Mouse (Mus musculus): ENCODE results near the gene Zbtb18. TPM values are rescaled to one million over a fixed set of nuclear protein-coding genes. Genes with fewer than 3 reads are reported as not detected.

The Zbtb18 gene
- 0.41 and 0.82 TPM in 2 replicates for polyA plus RNA-seq (2015; fragmentation: Nextera tagmentation; extraction: Ambion mirVana)

- ATAC-seq (ENCODE audit: low read depth) (peak; percentile 1), DNase-seq (peak; percentile 29)
- Histone ChIP-seq H3K27me3 (no peaks in the 10 kb centered on the region), H3K27ac (peak within 1 kb of the TSS; percentile 95), H3K4me1 (replicated peaks) (peaks cover 35% of the 10 kb centered on the region), H3K9me3 (replicated peaks) (no peaks in the 10 kb centered on the region), H3K4me2 (peak within 1 kb of the TSS; percentile 95), H3K4me3 (replicated peaks) (peak within 1 kb of the TSS; percentile 86), H3K36me3 (peaks cover 5% of the 10 kb centered on the region), H3K9ac (peak within 1 kb of the TSS; percentile 90)
- WGBS (ENCODE audit: insufficient replicate concordance): under 1% methylated on average over 41 of the region's 106 CpGs
These were observed at the start of gene Zbtb18 for GRCm38 (mm10) chr1:177442196-177442808. Gene Zbtb18 (plus strand): TSS chr1:177442351.

- no peaks in the 10 kb centered on the region for H3K27me3 ChIP-seq
- DNase-seq (no peak), ATAC-seq (ENCODE audit: low read depth) (no peak)
- no peaks in the 10 kb centered on the region for H3K9me3 ChIP-seq (replicated peaks)
- H3K9ac ChIP-seq: no peak overlapping the region
- 54% methylated on average over 1 of the region's 1 CpGs for WGBS (ENCODE audit: insufficient replicate concordance)
- H3K27ac ChIP-seq: no peak overlapping the region
- H3K4me3 ChIP-seq (replicated peaks): no peak overlapping the region
- no peak overlapping the region for H3K4me2 ChIP-seq
- no peaks in the 10 kb centered on the region for H3K4me1 ChIP-seq (replicated peaks)
- H3K36me3 ChIP-seq: no peaks in the 10 kb centered on the region
These were observed 44.7 kb upstream of the Zbtb18 start for GRCm38 (mm10) chr1:177397455-177397854.

GRCm38 (mm10) chr1:177405170-177405569, 37.0 kb upstream of the Zbtb18 start:
- no peak for DNase-seq
- H3K4me1 ChIP-seq (replicated peaks): no peaks in the 10 kb centered on the region
- H3K9ac ChIP-seq: no peak overlapping the region
- no peak overlapping the region for H3K27ac ChIP-seq
- ATAC-seq (ENCODE audit: low read depth): no peak
- WGBS (ENCODE audit: insufficient replicate concordance): 43% methylated on average over 6 of the region's 6 CpGs
- H3K36me3 ChIP-seq: no peaks in the 10 kb centered on the region
- H3K27me3 ChIP-seq: no peaks in the 10 kb centered on the region
- H3K4me3 ChIP-seq (replicated peaks): no peak overlapping the region
- no peaks in the 10 kb centered on the region for H3K9me3 ChIP-seq (replicated peaks)
- H3K4me2 ChIP-seq: no peak overlapping the region

DNA sequence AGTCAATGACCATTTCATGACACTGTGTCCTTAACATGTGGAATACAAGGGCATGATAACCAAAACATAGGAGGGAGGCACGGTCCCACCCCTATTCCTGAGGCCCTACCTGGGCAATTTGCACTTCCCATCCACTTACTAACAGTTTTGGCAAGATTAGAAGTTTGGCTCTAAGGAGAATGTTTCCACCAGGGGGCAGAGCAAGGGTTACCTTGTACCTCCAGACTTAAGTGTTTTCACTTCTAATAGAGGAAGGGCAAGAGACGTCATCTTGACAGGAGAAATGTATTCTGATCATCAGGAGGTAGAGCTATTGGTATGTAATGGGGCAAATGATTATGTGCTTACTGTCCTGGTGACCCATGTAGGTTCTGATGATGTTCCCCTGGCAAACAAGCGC, 33.5 kb upstream of the Zbtb18 start:
- Histone ChIP-seq H3K9me3 (replicated peaks) (no peaks in the 10 kb centered on the region), H3K27ac (no peak overlapping the region), H3K27me3 (no peaks in the 10 kb centered on the region), H3K4me3 (replicated peaks) (no peak overlapping the region), H3K36me3 (no peaks in the 10 kb centered on the region), H3K4me1 (replicated peaks) (no peaks in the 10 kb centered on the region), H3K4me2 (no peak overlapping the region), H3K9ac (no peak overlapping the region)
- DNase-seq: no peak
- WGBS (ENCODE audit: insufficient replicate concordance): 44% methylated on average over 3 of the region's 3 CpGs
- ATAC-seq (ENCODE audit: low read depth): no peak

GRCm38 (mm10) chr1:177410769-177411348, 31.3 kb upstream of the Zbtb18 start:
- Histone ChIP-seq H3K4me2 (no peak overlapping the region), H3K9ac (no peak overlapping the region), H3K27me3 (no peaks in the 10 kb centered on the region), H3K36me3 (no peaks in the 10 kb centered on the region), H3K4me1 (replicated peaks) (no peaks in the 10 kb centered on the region), H3K27ac (no peak overlapping the region), H3K4me3 (replicated peaks) (no peak overlapping the region), H3K9me3 (replicated peaks) (no peaks in the 10 kb centered on the region)
- 73% methylated on average over 7 of the region's 7 CpGs for WGBS (ENCODE audit: insufficient replicate concordance)
- ATAC-seq (ENCODE audit: low read depth) (no peak), DNase-seq (no peak)

DNA sequence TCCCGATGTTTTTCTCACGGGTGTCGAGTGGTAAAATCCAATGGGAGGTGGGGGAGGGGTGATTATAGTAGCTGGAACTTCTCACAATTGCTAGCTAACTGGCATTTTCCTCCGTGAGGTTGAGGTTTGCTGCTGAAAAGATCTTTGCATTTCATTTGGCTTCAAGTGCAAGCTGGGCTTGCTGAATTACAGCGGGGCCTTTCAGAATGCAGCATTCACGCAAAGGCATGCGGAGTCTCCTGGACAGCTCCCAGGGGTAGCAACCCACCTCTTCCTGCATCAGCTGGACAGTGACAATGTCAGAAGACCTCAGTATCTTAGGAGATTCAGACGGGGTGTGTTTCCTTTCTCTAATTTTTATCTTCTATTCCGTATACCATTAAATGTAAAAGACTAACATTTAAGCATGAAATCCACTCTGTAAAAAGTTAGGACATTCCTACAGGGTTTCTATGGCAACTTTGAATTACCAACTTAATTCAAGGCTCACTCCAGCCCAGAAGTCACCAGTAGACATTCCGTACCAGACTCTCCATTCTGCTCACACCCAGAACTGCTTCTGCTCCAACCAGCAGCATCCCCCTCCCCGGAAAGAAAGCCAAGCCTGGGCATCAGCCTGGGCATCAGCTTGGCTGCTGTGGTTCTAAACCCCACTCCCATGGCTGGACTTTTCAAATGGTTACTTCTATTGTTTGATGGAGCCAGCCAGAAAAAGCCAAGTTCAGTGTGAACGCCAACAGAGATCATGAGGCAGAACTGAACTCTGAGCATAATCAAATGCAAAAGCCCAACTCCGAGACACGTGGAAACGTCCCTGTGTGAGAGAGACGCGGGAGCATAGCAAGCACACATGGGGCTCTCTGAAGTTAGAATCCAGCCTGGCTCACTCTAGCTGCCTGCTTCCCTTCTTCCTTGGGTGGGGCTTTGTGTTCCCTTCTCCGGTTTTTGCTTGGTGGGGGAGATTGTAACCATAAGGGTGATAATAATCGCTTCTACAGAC, 30.5 kb upstream of the Zbtb18 start:
- no peak overlapping the region for H3K4me2 ChIP-seq
- H3K9ac ChIP-seq: no peak overlapping the region
- H3K4me3 ChIP-seq (replicated peaks): no peak overlapping the region
- no peak overlapping the region for H3K27ac ChIP-seq
- no peaks in the 10 kb centered on the region for H3K36me3 ChIP-seq
- no peak for ATAC-seq (ENCODE audit: low read depth)
- no peak for DNase-seq
- no peaks in the 10 kb centered on the region for H3K4me1 ChIP-seq (replicated peaks)
- H3K9me3 ChIP-seq (replicated peaks): no peaks in the 10 kb centered on the region
- WGBS (ENCODE audit: insufficient replicate concordance): 53% methylated on average over 19 of the region's 19 CpGs
- H3K27me3 ChIP-seq: no peaks in the 10 kb centered on the region

DNA sequence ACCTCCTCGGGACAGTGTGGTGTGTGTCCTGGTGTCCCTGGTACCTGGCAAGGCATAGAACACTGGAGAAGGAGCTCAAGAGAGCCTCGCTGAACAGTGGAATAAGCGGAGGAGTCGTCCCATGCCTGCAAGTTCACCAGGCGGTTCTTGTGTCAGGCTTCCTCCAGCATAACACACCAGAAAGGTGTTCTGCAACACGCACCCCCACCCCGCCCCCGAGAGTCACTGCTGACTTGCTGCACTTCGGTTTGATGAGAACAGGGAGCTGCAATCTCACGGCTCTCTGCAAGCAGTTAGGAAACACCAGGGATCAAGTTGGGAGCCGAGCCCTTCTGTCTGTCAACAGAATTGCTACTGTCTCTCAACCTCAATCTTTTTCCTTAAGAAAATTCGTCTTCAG, 22.8 kb upstream of the Zbtb18 start:
- 53% methylated on average over 12 of the region's 12 CpGs for WGBS (ENCODE audit: insufficient replicate concordance)
- ATAC-seq (ENCODE audit: low read depth) (no peak), DNase-seq (no peak)
- Histone ChIP-seq H3K9me3 (replicated peaks) (no peaks in the 10 kb centered on the region), H3K9ac (no peak overlapping the region), H3K36me3 (no peaks in the 10 kb centered on the region), H3K27ac (no peak overlapping the region), H3K4me2 (no peak overlapping the region), H3K27me3 (no peaks in the 10 kb centered on the region), H3K4me3 (replicated peaks) (no peak overlapping the region), H3K4me1 (replicated peaks) (no peaks in the 10 kb centered on the region)

GRCm38 (mm10) chr1:177420126-177420525, 22.0 kb upstream of the Zbtb18 start:
- H3K4me1 ChIP-seq (replicated peaks): no peaks in the 10 kb centered on the region
- no peaks in the 10 kb centered on the region for H3K27me3 ChIP-seq
- no peak overlapping the region for H3K27ac ChIP-seq
- no peak overlapping the region for H3K4me2 ChIP-seq
- no peak overlapping the region for H3K9ac ChIP-seq
- no peak overlapping the region for H3K4me3 ChIP-seq (replicated peaks)
- DNase-seq (no peak), ATAC-seq (ENCODE audit: low read depth) (no peak)
- H3K36me3 ChIP-seq: no peaks in the 10 kb centered on the region
- H3K9me3 ChIP-seq (replicated peaks): no peaks in the 10 kb centered on the region
- WGBS (ENCODE audit: insufficient replicate concordance): 67% methylated on average over 6 of the region's 6 CpGs

GRCm38 (mm10) chr1:177427862-177428261, 14.3 kb upstream of the Zbtb18 start:
- WGBS (ENCODE audit: insufficient replicate concordance): 62% methylated on average over 5 of the region's 5 CpGs
- Histone ChIP-seq H3K4me1 (replicated peaks) (no peaks in the 10 kb centered on the region), H3K27ac (no peak overlapping the region), H3K27me3 (no peaks in the 10 kb centered on the region), H3K9me3 (replicated peaks) (no peaks in the 10 kb centered on the region), H3K9ac (no peak overlapping the region), H3K36me3 (no peaks in the 10 kb centered on the region), H3K4me2 (no peak overlapping the region), H3K4me3 (replicated peaks) (no peak overlapping the region)
- DNase-seq: no peak
- ATAC-seq (ENCODE audit: low read depth): no peak

DNA sequence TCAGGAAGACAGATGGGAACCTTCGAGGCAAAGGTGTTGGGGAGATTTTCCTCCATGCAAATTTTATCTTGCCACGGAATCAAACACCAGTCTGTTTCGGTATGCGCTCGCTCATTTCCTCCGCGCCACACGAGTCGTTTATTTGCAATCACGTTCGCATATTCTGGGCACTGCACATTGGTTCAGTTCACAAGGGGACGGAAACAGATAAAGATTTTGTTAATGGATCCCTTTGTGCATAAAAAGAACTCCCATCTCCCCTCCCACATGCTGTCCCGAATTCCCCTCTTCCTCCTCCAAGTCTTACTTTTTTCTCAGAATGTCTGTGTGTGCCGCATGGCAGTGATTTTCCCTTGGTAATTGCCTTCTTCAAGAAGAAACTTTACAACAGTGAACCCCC, 13.8 kb upstream of the Zbtb18 start:
- 61% methylated on average over 14 of the region's 14 CpGs for WGBS (ENCODE audit: insufficient replicate concordance)
- Histone ChIP-seq H3K4me2 (no peak overlapping the region), H3K27ac (no peak overlapping the region), H3K4me3 (replicated peaks) (no peak overlapping the region), H3K27me3 (no peaks in the 10 kb centered on the region), H3K4me1 (replicated peaks) (no peaks in the 10 kb centered on the region), H3K9me3 (replicated peaks) (no peaks in the 10 kb centered on the region), H3K9ac (no peak overlapping the region), H3K36me3 (no peaks in the 10 kb centered on the region)
- no peak for DNase-seq
- ATAC-seq (ENCODE audit: low read depth): no peak

DNA sequence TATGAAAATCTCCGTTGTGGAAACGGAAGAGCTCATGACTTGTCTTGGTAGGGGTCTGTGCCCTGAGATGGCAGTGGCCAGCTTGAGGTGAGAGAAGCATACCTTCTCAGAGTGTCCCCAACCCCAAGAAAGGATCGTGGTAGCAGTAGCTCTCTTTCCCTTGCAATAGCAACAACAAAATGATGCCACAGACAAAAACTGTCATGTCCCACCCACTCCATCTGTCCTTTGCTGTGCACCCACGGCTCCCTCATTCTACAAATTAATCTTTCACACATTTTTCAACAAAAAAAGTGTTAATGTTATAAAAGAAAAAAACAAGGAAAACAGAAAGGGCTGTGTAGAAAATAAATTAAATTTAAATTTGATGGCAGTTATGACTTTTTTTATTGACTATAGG, 13.1 kb upstream of the Zbtb18 start:
- no peaks in the 10 kb centered on the region for H3K9me3 ChIP-seq (replicated peaks)
- no peaks in the 10 kb centered on the region for H3K27me3 ChIP-seq
- H3K36me3 ChIP-seq: no peaks in the 10 kb centered on the region
- no peak overlapping the region for H3K4me2 ChIP-seq
- DNase-seq (no peak), ATAC-seq (ENCODE audit: low read depth) (no peak)
- WGBS (ENCODE audit: insufficient replicate concordance): 71% methylated on average over 4 of the region's 4 CpGs
- H3K4me3 ChIP-seq (replicated peaks): no peak overlapping the region
- H3K9ac ChIP-seq: no peak overlapping the region
- H3K4me1 ChIP-seq (replicated peaks): no peaks in the 10 kb centered on the region
- H3K27ac ChIP-seq: no peak overlapping the region
